Mouse (Mus musculus) MEL (cell line): ENCODE measurements around the gene Tsc22d2. TPM values are rescaled to one million over a fixed set of nuclear protein-coding genes. Genes with fewer than 3 reads are reported as not detected.
A peak's percentile ranks its signal among the peaks of the same experiment; 100 is the strongest.

ENCODE experiments used
- DNase-seq: peaks from one replicate; pipeline ENCODE4 v3.0.0; 2011; ENCODE audit warnings: low read depth, low spot score
- H3K27ac ChIP-seq: 2 replicates; pipeline ENCODE4 v1.5.1; 2012; ENCODE audit warnings: low read depth, mild to moderate bottlenecking, control low read depth, low read length, moderate library complexity; ENCODE audit not compliant: control insufficient read depth
- H3K27me3 ChIP-seq, 2 experiments: fragments of 150-350 bp in 1 of 2; sonication (generic) in 1 of 2; 2 replicates each; pipeline ENCODE4 v1.6.1; 2012; ENCODE audit warnings: low read length in 2 of 2, mild to moderate bottlenecking in 2 of 2, improper control_type of control experiment in 1 of 2, moderate library complexity in 1 of 2; ENCODE audit not compliant: insufficient read depth in 2 of 2, control insufficient read depth in 1 of 2
- H3K36me3 ChIP-seq, 2 experiments: 2 replicates each; pipeline ENCODE4 v1.6.1; 2012 to 2014; ENCODE audit warnings: low read length in 2 of 2, improper control_type of control experiment in 1 of 2, inconsistent platforms in 1 of 2, mild to moderate bottlenecking in 1 of 2; ENCODE audit not compliant: insufficient read depth in 2 of 2, control insufficient read depth in 1 of 2
- H3K4me1 ChIP-seq, 2 experiments: fragments of 150-350 bp in 1 of 2; sonication (generic) in 1 of 2; 2 replicates each; pipeline ENCODE4 v1.6.1; 2012; ENCODE audit warnings: low read length in 2 of 2, improper control_type of control experiment in 1 of 2, mild to moderate bottlenecking in 1 of 2; ENCODE audit not compliant: insufficient read depth in 2 of 2, control insufficient read depth in 1 of 2
- H3K4me3 ChIP-seq, 2 experiments: fragments of 150-350 bp in 1 of 2; sonication (generic) in 1 of 2; 2 replicates each; pipeline ENCODE4 v1.5.1; 2012; ENCODE audit warnings: low read depth in 2 of 2, low read length in 2 of 2, mild to moderate bottlenecking in 2 of 2, moderate library complexity in 2 of 2, control low read depth in 1 of 2, improper control_type of control experiment in 1 of 2; ENCODE audit not compliant: control insufficient read depth in 1 of 2, insufficient read depth in 1 of 2
- H3K79me2 ChIP-seq: 2 replicates; pipeline ENCODE4 v1.6.1; 2012; ENCODE audit warnings: mild to moderate bottlenecking, low read length, moderate library complexity; ENCODE audit not compliant: control insufficient read depth, poor library complexity, insufficient read depth
- H3K9ac ChIP-seq: 2 replicates; pipeline ENCODE4 v1.6.1; 2012; ENCODE audit warnings: low read depth, mild to moderate bottlenecking, control low read depth, low read length, moderate library complexity; ENCODE audit not compliant: control insufficient read depth, poor library complexity, severe bottlenecking
- H3K9me3 ChIP-seq: fragments of 150-350 bp; sonication (generic); replicated peaks from 2 replicates; pipeline ENCODE4 v1.6.1; 2012; ENCODE audit warnings: mild to moderate bottlenecking, low read length, improper control_type of control experiment, moderate library complexity; ENCODE audit not compliant: insufficient read depth
- CHD1 ChIP-seq: IDR thresholded peaks from 2 replicates; pipeline ENCODE4 v1.6.1; 2012; ENCODE audit warnings: low read depth, mild to moderate bottlenecking, inconsistent platforms, low read length, improper control_type of control experiment
- ETS1 ChIP-seq: IDR thresholded peaks from 2 replicates; pipeline ENCODE4 v1.6.1; 2012; ENCODE audit warnings: low read depth, mild to moderate bottlenecking, inconsistent platforms, low read length, improper control_type of control experiment, moderate library complexity
- GATA1 ChIP-seq: IDR thresholded peaks from 2 replicates; pipeline ENCODE4 v1.6.1; 2011; ENCODE audit warnings: low read depth, low read length, improper control_type of control experiment
- KAT2A ChIP-seq: conservative IDR thresholded peaks from 2 replicates; pipeline ENCODE4 v1.6.1; 2012; ENCODE audit warnings: low read depth, low read length, improper control_type of control experiment, inconsistent platforms
- MAFK ChIP-seq: IDR thresholded peaks from 2 replicates; pipeline ENCODE4 v1.6.1; 2011; ENCODE audit warnings: low read depth, mild to moderate bottlenecking, low read length, improper control_type of control experiment, borderline replicate concordance
- MXI1 ChIP-seq: IDR thresholded peaks from 2 replicates; pipeline ENCODE4 v1.6.1; 2011; ENCODE audit warnings: mild to moderate bottlenecking, low read depth, low read length, improper control_type of control experiment
- MYB ChIP-seq: IDR thresholded peaks from 2 replicates; pipeline ENCODE4 v1.6.1; 2011; ENCODE audit warnings: mild to moderate bottlenecking, low read depth, low read length, improper control_type of control experiment
- TBP ChIP-seq: IDR thresholded peaks from 2 replicates; pipeline ENCODE4 v1.8.0; 2011; ENCODE audit warnings: low read depth, low read length, improper control_type of control experiment
- TCF12 ChIP-seq: IDR thresholded peaks from 2 replicates; pipeline ENCODE4 v1.6.1; 2014; ENCODE audit warnings: low read depth, mild to moderate bottlenecking, inconsistent platforms, low read length, improper control_type of control experiment, moderate library complexity
- USF2 ChIP-seq, 2 experiments: IDR thresholded peaks; 2 replicates each; pipeline ENCODE4 v1.6.1; 2011 to 2012; ENCODE audit warnings: improper control_type of control experiment in 2 of 2, low read length in 2 of 2, borderline replicate concordance in 1 of 2, inconsistent platforms in 1 of 2, low read depth in 1 of 2, mild to moderate bottlenecking in 1 of 2; ENCODE audit not compliant: insufficient read depth in 1 of 2
- ZNF384 ChIP-seq: IDR thresholded peaks from 2 replicates; pipeline ENCODE4 v1.6.1; 2012; ENCODE audit warnings: low read depth, mild to moderate bottlenecking, inconsistent platforms, low read length, improper control_type of control experiment
- polyA plus RNA-seq, 2 experiments: library from polyadenylated mRNA; stranded (reverse) in 1 of 2; unstranded in 1 of 2; fragments of >175 nt in 1 of 2; fragments of >200 nt in 1 of 2; gene quantifications; 2 replicates each; pipeline versions ENCODE4 v1.2.1 to v1.2.4; 2012; ENCODE audit warnings: low replicate concordance in 2 of 2, low read depth in 1 of 2; ENCODE audit not compliant: insufficient read length in 2 of 2, insufficient read depth in 1 of 2, missing spikeins in 1 of 2
- total RNA-seq: library from RNA; depleted of rRNA; stranded (reverse); fragments of 300-350 nt; gene quantifications from 2 replicates; pipeline ENCODE4 v1.2.3, GENCODE M21; 2012; rRNA removed

The Tsc22d2 gene
- total and polyA plus RNA-seq, 3 experiments, result 10.7 to 13.3 TPM; not detected in 1

- TF ChIP-seq MXI1 (peak; percentile 19; the same call in 1 of the 2 replicates), USF2 (IDR thresholded peaks at IDR 0.05; ENCODE audit: borderline replicate concordance in 1 of 2, insufficient read depth in 1 of 2, low read depth in 1 of 2, low read length in 2 of 2) (no peak), ZNF384 (peak; percentile 71), TCF12 (no peak), CHD1 (no peak), KAT2A (no peak), TBP (peak; percentile 98), GATA1 (no peak), ETS1 (no peak), MAFK (peak; percentile 79), MYB (no peak)
- H3K4me3 ChIP-seq, result peak overlapping the region; percentile 40 to 90
These were observed 101.6 kb downstream of the Tsc22d2 start for GRCm38 (mm10) chr3:58515947-58516601.

More at GRCm38 (mm10) chr3:58515947-58516601, 101.6 kb downstream of the Tsc22d2 start:
- H3K9me3 ChIP-seq, result no peaks in the 10 kb centered on the region
- H3K27me3 ChIP-seq, result no peaks in the 10 kb centered on the region
- DNase-seq, result peak; percentile 59
- H3K79me2 ChIP-seq, result no peaks in the 10 kb centered on the region
- peaks cover 0 to 2% of the 10 kb centered on the region in 2 experiments; a peak in 2 of 4 replicates for H3K36me3 ChIP-seq
- peak overlapping the region; percentile 45 for H3K9ac ChIP-seq
- peak overlapping the region; percentile 4; the same call in 1 of the 2 replicates for H3K27ac ChIP-seq
- H3K4me1 ChIP-seq, result no peaks in the 10 kb centered on the region; a peak in 1 of 4 replicates

Other genes starting within 250 kb of the Tsc22d2 start
- 70.2 and 79.5 TPM in 2 replicates for gene Eif2a, start 111.1 kb downstream of the Tsc22d2 start, total RNA-seq
- gene Eif2a, start 111.1 kb downstream of the Tsc22d2 start, polyA plus RNA-seq, result 100 to 1,000 TPM in 1 of 2 experiments, 10 to 100 TPM in 1; 67.3 to 192 TPM
- 78.7 and 96.3 TPM in 2 replicates for gene Serp1, start 111.2 kb downstream of the Tsc22d2 start, total RNA-seq
- 10 to 100 TPM; 80.5 to 83.8 TPM for gene Serp1, start 111.2 kb downstream of the Tsc22d2 start, polyA plus RNA-seq
- 78.3 and 83.9 TPM in 2 replicates for gene Selenot, start 161.9 kb downstream of the Tsc22d2 start, total RNA-seq
- gene Selenot, start 161.9 kb downstream of the Tsc22d2 start, polyA plus RNA-seq, result 100 to 1,000 TPM in 1 of 2 experiments, 10 to 100 TPM in 1; 89.5 to 107 TPM
- gene Erich6, start 222.5 kb downstream of the Tsc22d2 start, total RNA-seq, result not detected in 2 replicates
- gene Erich6, start 222.5 kb downstream of the Tsc22d2 start, polyA plus RNA-seq, result under 1 TPM in 1 of 2 experiments, not detected in 1; 0.08 TPM